Mouse (Mus musculus) testis, adult 10 weeks (tissue): ENCODE results near the gene Slc15a4. TPM values are rescaled to one million over a fixed set of nuclear protein-coding genes. Genes with fewer than 3 reads are reported as not detected.

Source experiments
- polyA plus RNA-seq: library from polyadenylated mRNA; stranded (reverse); fragments of 350-450 nt; fragmentation: Illumina TruSeq; extraction: RNeasy Lipid Tissue Mini Kit (QIAGEN cat#74804); gene quantifications from one replicate; pipeline ENCODE4 v1.2.3, GENCODE M21; 2014; ENCODE audit warnings: low read depth, low replicate concordance

The Slc15a4 gene
- 94.9 TPM for polyA plus RNA-seq

GRCm38 (mm10) chr5:127632167-127633145 lies at the start of gene Slc15a4, which contains the start of gene Glt1d1:
Slc15a4 (minus strand) TSS chr5:127632897.
Glt1d1 (plus strand) TSS chr5:127632262.

Other genes starting within 250 kb of the Slc15a4 start
- gene Glt1d1, start 635 bp downstream of the Slc15a4 start, polyA plus RNA-seq, result 76.6 TPM